Mouse (Mus musculus) fibroblast of lung, adult 2 months (primary cell): Measurements from ENCODE around the gene Htatsf1.

Experiments
- DNase-seq: peaks from one replicate; pipeline ENCODE4 v3.0.0-alpha.2; 2011; ENCODE audit warnings: low read depth

The Htatsf1 gene

GRCm38 (mm10) chrX:57053174-57053992 is at the start of gene Htatsf1:
Htatsf1 (plus strand) TSS chrX:57053583.
- peak; percentile 44 for DNase-seq

GRCm38 (mm10) chrX:57012891-57013290 is 40.5 kb upstream of the Htatsf1 start:
- no peak for DNase-seq

GRCm38 (mm10) chrX:57042774-57043173 is 10.6 kb upstream of the Htatsf1 start, which contains the start of gene Brs3:
Brs3 (plus strand) TSS chrX:57043074.
- DNase-seq: no peak

GRCm38 (mm10) chrX:57043869-57044268 is 9.5 kb upstream of the Htatsf1 start:
- DNase-seq: no peak

GRCm38 (mm10) chrX:57052848-57053173 is 572 bp upstream of the Htatsf1 start:
- DNase-seq: no peak

- DNase-seq: no peak
Measured at GRCm38 (mm10) chrX:57053993-57054385, 606 bp downstream of the Htatsf1 start.

- peak; percentile 1 for DNase-seq
Measured at GRCm38 (mm10) chrX:57081496-57081895, 28.1 kb downstream of the Htatsf1 start.

GRCm38 (mm10) chrX:57087806-57088205 is 34.4 kb downstream of the Htatsf1 start, which contains the start of gene Vgll1:
Vgll1 (plus strand) TSS chrX:57088106.
- DNase-seq: no peak

- no peak for DNase-seq
Measured at GRCm38 (mm10) chrX:57103415-57103814, 50.0 kb downstream of the Htatsf1 start.

- peak; percentile 5 for DNase-seq
Measured at GRCm38 (mm10) chrX:57106956-57107355, 53.6 kb downstream of the Htatsf1 start.
